9 mouse cellular contexts compared by ENCODE assay signal in the genomic region with DNA sequence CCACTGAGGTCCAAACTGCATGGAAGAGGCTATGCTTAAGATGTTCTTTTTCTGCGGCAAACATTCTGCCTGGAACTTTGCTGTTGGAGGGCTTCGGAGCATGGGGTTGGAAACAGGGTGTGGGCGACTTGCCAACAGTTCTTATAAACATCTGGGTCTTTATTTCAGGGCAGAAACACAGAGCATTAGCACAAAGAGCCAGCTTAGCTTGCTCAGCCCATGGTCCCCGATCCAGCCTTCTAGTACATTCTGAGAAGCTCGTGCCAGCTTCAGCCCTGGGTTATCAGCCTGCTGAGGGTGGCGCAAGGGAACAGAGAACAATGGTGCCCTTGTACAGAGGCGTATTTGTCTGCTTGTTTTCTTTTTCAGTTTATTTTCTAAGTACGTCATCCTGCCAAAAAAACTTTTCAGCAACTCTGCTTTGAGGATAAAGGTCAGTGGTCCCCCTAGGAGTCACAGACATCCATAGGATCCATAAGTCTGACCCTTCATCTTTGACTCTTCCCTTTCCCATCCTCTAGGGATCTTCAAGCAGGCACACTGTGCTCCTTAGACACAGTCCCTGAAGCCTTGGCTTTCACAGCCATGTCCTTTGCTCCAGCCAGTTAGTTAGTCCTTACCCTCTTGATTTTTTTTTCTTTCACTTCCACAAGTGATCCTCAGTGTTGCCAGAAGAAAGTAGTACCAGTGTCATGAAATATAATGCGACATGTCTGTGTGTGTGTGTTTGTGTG. TPM values are rescaled to one million over a fixed set of nuclear protein-coding genes. Genes with fewer than 3 reads are reported as not detected.
DNase-seq lines count a peak whose midpoint lies in the region; ATAC-seq and TF ChIP-seq lines count a peak whose summit lies in the region.
"Had no signal": no experiment of that assay in that cellular context is flagged by ENCODE, and none has a peak within 500 bp of the region (broad histone marks: within the 10 kb centered on the region; RNA-seq: fewer than 3 reads in every experiment).

No protein-coding gene starts in this region.

- H3K4me3 ChIP-seq in lung, adult 2 months (replicated peaks; ENCODE audit: extremely low read depth, low read depth, low read length): no peak overlapping the region
- no peak overlapping the region for H3K4me3 ChIP-seq in forebrain, postnatal 0 days (ENCODE audit: low read depth, low read length)
- no peak overlapping the region for H3K4me3 ChIP-seq in lung, embryonic 15.5 days
- H3K4me3 ChIP-seq: myocyte had no signal

- H3K27me3 ChIP-seq in forebrain, postnatal 0 days (ENCODE audit: insufficient read depth, low read length): no peaks in the 10 kb centered on the region
- H3K27me3 ChIP-seq in lung, embryonic 15.5 days: no peaks in the 10 kb centered on the region

- TF ChIP-seq CTCF in lung, adult 2 months (IDR thresholded peaks at IDR 0.05; ENCODE audit: insufficient read depth, low read length): no peak
- no peak for TF ChIP-seq CTCF in forebrain, postnatal 0 days (IDR thresholded peaks at IDR 0.05; ENCODE audit: low read depth)

- H3K9me3 ChIP-seq in forebrain, postnatal 0 days (ENCODE audit: low read length): no peaks in the 10 kb centered on the region
- H3K9me3 ChIP-seq in lung, embryonic 15.5 days: no peaks in the 10 kb centered on the region

- peak; percentile 43 to 55 for DNase-seq in lung, adult 18-20 months
- DNase-seq in lung, adult 2 months: no peak
- peak; percentile 36 for DNase-seq in forebrain, postnatal 0 days
- DNase-seq in heart, postnatal 10 days: peak; percentile 39 to 49
- DNase-seq in testis, postnatal 10 days (ENCODE audit: low spot score): peak; percentile 72
- DNase-seq in kidney, adult 8-10 months: no peak

- peak; percentile 88 for ATAC-seq in forebrain, postnatal 0 days
- ATAC-seq in lung, embryonic 15.5 days (ENCODE audit: borderline replicate concordance, extremely low read depth, low FRiP score, low TSS enrichment): peak; percentile 80

- no peak overlapping the region for H3K9ac ChIP-seq in forebrain, postnatal 0 days
- no peak overlapping the region for H3K9ac ChIP-seq in lung, embryonic 15.5 days

- 28% methylated on average over 9 of the region's 9 CpGs for WGBS in lung, adult 2 months
- 41% methylated on average over 9 of the region's 9 CpGs for WGBS in forebrain, postnatal 0 days
- 36% methylated on average over 9 of the region's 9 CpGs for WGBS in lung, embryonic 15.5 days

- H3K4me2 ChIP-seq in forebrain, postnatal 0 days (ENCODE audit: low read depth): no peak overlapping the region
- no peak overlapping the region for H3K4me2 ChIP-seq in lung, embryonic 15.5 days

- no peak overlapping the region; the same call in 1 of the 2 replicates for H3K27ac ChIP-seq in forebrain, postnatal 0 days (ENCODE audit: low read depth, low read length)
- 0 out of 2 replicates have a peak overlapping the region, but pooled peaks have one; percentile 31 for H3K27ac ChIP-seq in lung, embryonic 15.5 days

- TF ChIP-seq POLR2A in lung, adult 2 months (IDR thresholded peaks at IDR 0.05; ENCODE audit: borderline replicate concordance, extremely low read depth, low read depth, low read length): no peak

- intact Hi-C loops in heart, postnatal 10 days (cut with DNase I): no loop called here

- peaks cover 5% of the 10 kb centered on the region; the same call in 1 of the 2 replicates for H3K4me1 ChIP-seq in lung, adult 2 months (ENCODE audit: control insufficient read depth, insufficient read depth, low read length)
- no peaks in the 10 kb centered on the region for H3K4me1 ChIP-seq in forebrain, postnatal 0 days (ENCODE audit: insufficient read depth)
- peaks cover 10% of the 10 kb centered on the region for H3K4me1 ChIP-seq in lung, embryonic 15.5 days

- H3K36me3 ChIP-seq in forebrain, postnatal 0 days (ENCODE audit: insufficient read depth): no peaks in the 10 kb centered on the region
- no peaks in the 10 kb centered on the region for H3K36me3 ChIP-seq in lung, embryonic 15.5 days

RNA-seq across cellular contexts. Expression of gene Pp2d1, which starts 4.5 kb away (rescaled TPM):
- not detected in 2 replicates for polyA plus RNA-seq in lung, adult 2 months (2012; rRNA removed)
- total RNA-seq in forebrain, postnatal 0 days (2014; rRNA removed): not detected in 2 replicates
- 0.14 and 0.41 TPM in 2 replicates for polyA plus RNA-seq in forebrain, postnatal 0 days (2015; fragmentation: Nextera tagmentation; extraction: Ambion mirVana)
- total RNA-seq in heart, postnatal 10 days (2021): not detected
- polyA plus RNA-seq in lung, embryonic 15.5 days (2015; fragmentation: Nextera tagmentation; extraction: Ambion mirVana): 0.24 and 0.26 TPM in 2 replicates
- total RNA-seq: hematopoietic stem cell, adult 5-6 weeks had no signal

RNA-seq across cellular contexts. Expression of gene Kat2b, which starts 22.9 kb away (rescaled TPM):
- polyA plus RNA-seq in lung, adult 2 months (2012; rRNA removed): 11.2 and 15.3 TPM in 2 replicates
- 19.7 and 20.9 TPM in 2 replicates for total RNA-seq in forebrain, postnatal 0 days (2014; rRNA removed)
- polyA plus RNA-seq in forebrain, postnatal 0 days (2015; fragmentation: Nextera tagmentation; extraction: Ambion mirVana): 1.7 and 2.4 TPM in 2 replicates
- 10 to 100 TPM; 91.6 to 95.9 TPM for total RNA-seq in heart, postnatal 10 days (2021)
- 5.6 and 6.4 TPM in 2 replicates for polyA plus RNA-seq in lung, embryonic 15.5 days (2015; fragmentation: Nextera tagmentation; extraction: Ambion mirVana)

Comparison
In these comparisons a context has a peak if more than half of its experiments do, and no peak if none do; other contexts are left out.
1. DNase-seq: peak in lung, adult 18-20 months (2 of 2), forebrain, postnatal 0 days (single experiment), heart, postnatal 10 days (2 of 2) and testis, postnatal 10 days (single experiment); none in lung, adult 2 months (single experiment) and kidney, adult 8-10 months (0 of 2).